Mouse (Mus musculus) thymus, adult 2 months (tissue): ENCODE measurements around the gene Sncg.

Source experiments
- CTCF ChIP-seq: fragments of 200-500 bp; IDR thresholded peaks from 2 replicates; pipeline ENCODE4 v1.5.1; 2012; ENCODE audit warnings: mild to moderate bottlenecking, control low read depth, low read length, moderate library complexity, borderline replicate concordance; ENCODE audit not compliant: control insufficient read depth, poor library complexity, insufficient read depth; ENCODE audit errors: extremely low read depth
- POLR2A ChIP-seq: fragments of 200-500 bp; IDR thresholded peaks from 2 replicates; pipeline ENCODE4 v1.6.1; 2012; ENCODE audit warnings: mild to moderate bottlenecking, low read length, control low read depth, moderate library complexity; ENCODE audit not compliant: control insufficient read depth, poor library complexity, insufficient read depth; ENCODE audit errors: extremely low read depth

- TF ChIP-seq CTCF (no peak), POLR2A (no peak)
These were observed 4.2 kb upstream of the Sncg start for GRCm38 (mm10) chr14:34378560-34379331.
